Mouse (Mus musculus): ENCODE results near the gene Cyp24a1. TPM values are rescaled to one million over a fixed set of nuclear protein-coding genes. Genes with fewer than 3 reads are reported as not detected.

Cyp24a1 gene
- polyA plus RNA-seq, 1 experiment from 2014 or later = 7.4 TPM

DNA sequence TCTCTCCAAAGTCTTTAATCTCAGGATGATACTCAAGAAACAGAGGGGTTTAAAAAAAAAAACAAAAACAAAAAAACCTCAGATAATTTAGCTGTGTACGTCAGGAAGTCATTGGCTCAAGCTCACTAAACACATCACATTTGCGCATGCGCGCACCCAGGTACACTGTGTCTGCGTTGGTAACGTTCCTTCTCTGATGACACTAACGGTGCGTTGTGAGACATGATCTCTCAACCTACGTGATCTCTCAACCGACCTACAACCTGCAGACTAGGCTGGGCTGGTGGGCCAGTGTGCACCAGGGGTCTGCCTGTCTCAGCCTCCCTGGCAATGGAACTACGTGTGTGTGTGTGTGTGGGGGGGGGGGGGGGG, 37.8 kb upstream of the Cyp24a1 start:
- Histone ChIP-seq H3K36me3 (ENCODE audit: insufficient read depth, low read length) (no peaks in the 10 kb centered on the region), H3K27me3 (ENCODE audit: insufficient read depth, low read length) (no peaks in the 10 kb centered on the region), H3K4me1 (replicated peaks; ENCODE audit: insufficient read depth, low read length) (no peaks in the 10 kb centered on the region), H3K27ac (no peak overlapping the region), H3K4me2 (ENCODE audit: low read length) (no peak overlapping the region), H3K9me3 (replicated peaks; ENCODE audit: low read length) (no peaks in the 10 kb centered on the region), H3K9ac (ENCODE audit: low read depth, low read length) (no peak overlapping the region), H3K4me3 (replicated peaks; ENCODE audit: low read depth, low read length) (no peak overlapping the region)
- no peak for ATAC-seq (replicated peaks; ENCODE audit: low FRiP score, low read depth)
- no peak for TF ChIP-seq CTCF (IDR thresholded peaks at IDR 0.05; ENCODE audit: low read depth)
- DNase-seq (ENCODE audit: low spot score) = no peak
- 88% methylated on average over 11 of the region's 11 CpGs for WGBS

GRCm38 (mm10) chr2:170534116-170534802, 37.3 kb upstream of the Cyp24a1 start:
- DNase-seq (ENCODE audit: low spot score) = no peak
- ATAC-seq (replicated peaks; ENCODE audit: low FRiP score, low read depth) = no peak
- H3K9me3 ChIP-seq (replicated peaks; ENCODE audit: low read length) = no peaks in the 10 kb centered on the region
- H3K4me3 ChIP-seq (replicated peaks; ENCODE audit: low read depth, low read length) = no peak overlapping the region
- no peak overlapping the region for H3K4me2 ChIP-seq (ENCODE audit: low read length)
- H3K36me3 ChIP-seq (ENCODE audit: insufficient read depth, low read length) = no peaks in the 10 kb centered on the region
- H3K27ac ChIP-seq = no peak overlapping the region
- TF ChIP-seq CTCF (IDR thresholded peaks at IDR 0.05; ENCODE audit: low read depth) = no peak
- H3K9ac ChIP-seq (ENCODE audit: low read depth, low read length) = no peak overlapping the region
- 47% methylated on average over 6 of the region's 12 CpGs for whole genome bisulfite sequencing
- no peaks in the 10 kb centered on the region for H3K4me1 ChIP-seq (replicated peaks; ENCODE audit: insufficient read depth, low read length)
- H3K27me3 ChIP-seq (ENCODE audit: insufficient read depth, low read length) = no peaks in the 10 kb centered on the region

DNA sequence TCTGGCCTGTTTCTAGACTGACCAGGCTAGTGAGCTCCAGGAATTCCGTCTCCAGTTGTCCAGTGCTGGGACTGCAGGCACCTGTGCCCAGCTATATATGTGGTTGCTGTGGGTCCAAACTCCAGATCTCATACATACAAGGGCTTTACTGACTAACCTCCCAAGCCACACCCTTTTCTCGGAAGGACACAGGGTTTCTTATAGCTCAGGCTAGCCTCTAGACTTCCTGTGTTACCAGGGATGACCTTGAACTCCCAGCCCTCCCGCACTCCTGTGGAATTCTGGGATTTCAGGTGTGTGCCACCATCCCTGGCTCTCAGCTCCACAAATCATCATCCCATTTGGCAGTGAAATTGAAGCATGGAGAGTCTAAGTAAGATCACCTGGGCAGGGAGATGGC, 33.3 kb upstream of the Cyp24a1 start:
- no peak overlapping the region for H3K9ac ChIP-seq (ENCODE audit: low read depth, low read length)
- H3K27me3 ChIP-seq (ENCODE audit: insufficient read depth, low read length) = no peaks in the 10 kb centered on the region
- DNase-seq (ENCODE audit: low spot score) (no peak), ATAC-seq (replicated peaks; ENCODE audit: low FRiP score, low read depth) (no peak)
- H3K4me3 ChIP-seq (replicated peaks; ENCODE audit: low read depth, low read length) = no peak overlapping the region
- no peak overlapping the region for H3K4me2 ChIP-seq (ENCODE audit: low read length)
- no peak for TF ChIP-seq CTCF (IDR thresholded peaks at IDR 0.05; ENCODE audit: low read depth)
- WGBS = 93% methylated on average over 3 of the region's 3 CpGs
- no peaks in the 10 kb centered on the region for H3K4me1 ChIP-seq (replicated peaks; ENCODE audit: insufficient read depth, low read length)
- H3K9me3 ChIP-seq (replicated peaks; ENCODE audit: low read length) = no peaks in the 10 kb centered on the region
- no peak overlapping the region for H3K27ac ChIP-seq
- no peaks in the 10 kb centered on the region for H3K36me3 ChIP-seq (ENCODE audit: insufficient read depth, low read length)

- no peak for DNase-seq (ENCODE audit: low spot score)
- no peak for TF ChIP-seq CTCF (IDR thresholded peaks at IDR 0.05; ENCODE audit: low read depth)
- no peak for ATAC-seq (replicated peaks; ENCODE audit: low FRiP score, low read depth)
- Histone ChIP-seq H3K9me3 (replicated peaks; ENCODE audit: low read length) (no peaks in the 10 kb centered on the region), H3K4me1 (replicated peaks; ENCODE audit: insufficient read depth, low read length) (no peaks in the 10 kb centered on the region), H3K27ac (no peak overlapping the region), H3K4me3 (replicated peaks; ENCODE audit: low read depth, low read length) (no peak overlapping the region), H3K9ac (ENCODE audit: low read depth, low read length) (no peak overlapping the region), H3K4me2 (ENCODE audit: low read length) (no peak overlapping the region), H3K36me3 (ENCODE audit: insufficient read depth, low read length) (no peaks in the 10 kb centered on the region), H3K27me3 (ENCODE audit: insufficient read depth, low read length) (no peaks in the 10 kb centered on the region)
- 90% methylated on average over 7 of the region's 7 CpGs for WGBS
Measured at GRCm38 (mm10) chr2:170529766-170530165, 32.8 kb upstream of the Cyp24a1 start.

GRCm38 (mm10) chr2:170528061-170528460, 31.1 kb upstream of the Cyp24a1 start:
- no peak overlapping the region for H3K9ac ChIP-seq (ENCODE audit: low read depth, low read length)
- H3K27ac ChIP-seq = no peak overlapping the region
- H3K27me3 ChIP-seq (ENCODE audit: insufficient read depth, low read length) = no peaks in the 10 kb centered on the region
- no peak overlapping the region for H3K4me3 ChIP-seq (replicated peaks; ENCODE audit: low read depth, low read length)
- no peaks in the 10 kb centered on the region for H3K4me1 ChIP-seq (replicated peaks; ENCODE audit: insufficient read depth, low read length)
- no peaks in the 10 kb centered on the region for H3K36me3 ChIP-seq (ENCODE audit: insufficient read depth, low read length)
- ATAC-seq (replicated peaks; ENCODE audit: low FRiP score, low read depth) = no peak
- H3K4me2 ChIP-seq (ENCODE audit: low read length) = no peak overlapping the region
- no peak for DNase-seq (ENCODE audit: low spot score)
- 81% methylated on average over 16 of the region's 16 CpGs for WGBS
- H3K9me3 ChIP-seq (replicated peaks; ENCODE audit: low read length) = no peaks in the 10 kb centered on the region
- TF ChIP-seq CTCF (IDR thresholded peaks at IDR 0.05; ENCODE audit: low read depth) = no peak

- Histone ChIP-seq H3K9ac (ENCODE audit: low read depth, low read length) (no peak overlapping the region), H3K27ac (no peak overlapping the region), H3K27me3 (ENCODE audit: insufficient read depth, low read length) (no peaks in the 10 kb centered on the region), H3K9me3 (replicated peaks; ENCODE audit: low read length) (no peaks in the 10 kb centered on the region), H3K4me2 (ENCODE audit: low read length) (no peak overlapping the region), H3K4me1 (replicated peaks; ENCODE audit: insufficient read depth, low read length) (no peaks in the 10 kb centered on the region), H3K4me3 (replicated peaks; ENCODE audit: low read depth, low read length) (no peak overlapping the region), H3K36me3 (ENCODE audit: insufficient read depth, low read length) (no peaks in the 10 kb centered on the region)
- no peak for TF ChIP-seq CTCF (IDR thresholded peaks at IDR 0.05; ENCODE audit: low read depth)
- DNase-seq (ENCODE audit: low spot score) = no peak
- WGBS = 81% methylated on average over 8 of the region's 8 CpGs
- ATAC-seq (replicated peaks; ENCODE audit: low FRiP score, low read depth) = no peak
Measured at GRCm38 (mm10) chr2:170526513-170526912, 29.6 kb upstream of the Cyp24a1 start.

Data from kidney, postnatal 0 days (tissue).